Mouse (Mus musculus): ENCODE data around the gene Ahdc1. TPM values are rescaled to one million over a fixed set of nuclear protein-coding genes. Genes with fewer than 3 reads are reported as not detected.

The Ahdc1 gene
- total RNA-seq, 4 experiments from 2014 or later: 99.1 to 116 (median 106) TPM

DNA sequence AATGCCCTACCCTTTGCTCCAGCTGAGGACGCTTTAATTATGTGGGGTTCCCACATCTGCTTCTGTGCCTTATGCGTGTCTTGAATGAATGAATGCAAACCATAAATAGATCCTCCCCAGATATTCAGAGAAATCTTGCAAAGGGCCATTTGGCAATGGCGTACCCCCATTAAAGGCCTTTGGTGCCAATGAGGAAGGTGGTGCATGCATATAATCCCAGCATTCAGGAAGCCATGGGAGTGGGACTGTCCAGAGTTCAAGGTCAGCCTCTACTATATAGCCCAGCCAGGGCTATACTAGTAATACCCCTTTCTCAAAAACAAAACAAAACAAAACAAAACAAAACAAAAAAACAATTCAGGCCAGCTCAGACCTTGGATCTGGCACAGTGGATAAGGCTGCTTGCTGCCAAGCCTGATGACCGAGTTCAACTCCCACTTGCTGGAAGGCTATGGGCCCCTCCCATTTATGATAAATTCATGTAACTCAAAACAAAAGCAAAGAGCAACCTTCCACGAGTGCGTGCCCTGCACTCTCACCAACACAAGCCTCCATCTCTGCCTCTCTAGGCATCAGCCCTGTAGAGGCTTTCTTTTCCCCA, 107.8 kb downstream of the Ahdc1 start:
- DNase-seq (ENCODE audit: low spot score in 2 of 2): no peak

DNA sequence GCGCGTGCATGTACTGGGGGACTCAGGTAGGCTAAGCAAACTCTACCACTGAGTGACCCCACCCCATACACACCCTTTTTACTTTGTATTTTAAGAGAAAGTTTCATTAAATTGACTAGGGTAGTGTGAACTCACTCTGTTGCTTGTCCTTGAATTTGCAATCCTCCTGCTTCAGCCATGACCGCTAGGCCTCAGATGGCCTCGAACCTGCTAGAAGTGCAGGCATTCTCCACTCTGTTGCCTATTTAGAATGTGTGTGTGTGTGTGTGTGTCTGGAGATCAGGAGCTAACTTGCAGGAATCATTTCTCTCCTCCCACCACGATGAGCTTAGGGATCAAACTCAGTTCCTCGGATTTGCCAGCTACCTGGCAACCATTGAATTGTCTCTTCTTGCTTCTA, 108.5 kb downstream of the Ahdc1 start:
- no peak for DNase-seq (ENCODE audit: low spot score in 2 of 2)

DNA sequence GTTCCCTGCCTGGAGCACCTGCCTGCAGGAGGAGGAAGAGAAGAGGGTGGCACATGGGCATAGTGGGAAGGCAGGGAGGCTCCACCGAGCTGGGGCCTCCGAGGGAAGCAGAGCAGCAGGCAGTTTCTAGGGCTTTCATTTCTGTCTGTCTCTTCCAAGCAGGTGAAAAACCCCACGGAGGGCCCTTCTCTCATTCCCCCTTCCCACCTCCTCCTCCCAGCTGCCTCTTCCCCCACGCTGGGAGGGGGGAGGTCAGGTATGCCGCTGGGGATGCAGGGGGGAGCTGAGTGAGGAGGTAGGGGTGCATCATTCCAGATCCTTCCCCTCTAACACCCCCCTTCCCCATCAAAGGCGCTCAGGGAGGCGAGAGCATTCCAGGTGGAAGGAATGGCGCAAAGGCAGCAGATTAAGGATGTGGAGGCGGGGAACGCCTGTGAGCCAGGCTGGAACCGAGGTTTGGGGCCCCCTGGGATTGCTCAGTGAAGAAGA, 109.8 kb downstream of the Ahdc1 start:
- no peak for DNase-seq (ENCODE audit: low spot score in 2 of 2)

DNA sequence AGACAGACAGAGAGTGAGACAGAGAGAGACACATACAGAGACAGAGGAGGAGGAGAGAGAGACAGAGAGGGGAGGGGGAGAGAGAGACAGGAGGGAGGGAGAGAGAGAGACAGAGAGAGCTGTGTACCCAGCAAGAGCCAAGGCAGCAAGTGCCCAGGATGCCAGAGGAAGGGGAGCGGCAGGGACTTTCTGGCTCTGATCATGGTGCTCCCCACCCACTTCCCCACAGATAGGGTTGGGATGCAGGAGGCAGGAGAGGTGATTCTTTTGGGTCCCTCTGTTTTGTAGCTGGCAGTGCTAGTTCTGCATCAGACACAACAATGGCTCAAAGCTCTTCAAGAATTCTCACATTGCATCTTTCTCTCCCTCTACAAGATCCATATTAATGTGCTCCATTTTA, 110.4 kb downstream of the Ahdc1 start:
- no peak for DNase-seq (ENCODE audit: low spot score in 2 of 2)

DNA sequence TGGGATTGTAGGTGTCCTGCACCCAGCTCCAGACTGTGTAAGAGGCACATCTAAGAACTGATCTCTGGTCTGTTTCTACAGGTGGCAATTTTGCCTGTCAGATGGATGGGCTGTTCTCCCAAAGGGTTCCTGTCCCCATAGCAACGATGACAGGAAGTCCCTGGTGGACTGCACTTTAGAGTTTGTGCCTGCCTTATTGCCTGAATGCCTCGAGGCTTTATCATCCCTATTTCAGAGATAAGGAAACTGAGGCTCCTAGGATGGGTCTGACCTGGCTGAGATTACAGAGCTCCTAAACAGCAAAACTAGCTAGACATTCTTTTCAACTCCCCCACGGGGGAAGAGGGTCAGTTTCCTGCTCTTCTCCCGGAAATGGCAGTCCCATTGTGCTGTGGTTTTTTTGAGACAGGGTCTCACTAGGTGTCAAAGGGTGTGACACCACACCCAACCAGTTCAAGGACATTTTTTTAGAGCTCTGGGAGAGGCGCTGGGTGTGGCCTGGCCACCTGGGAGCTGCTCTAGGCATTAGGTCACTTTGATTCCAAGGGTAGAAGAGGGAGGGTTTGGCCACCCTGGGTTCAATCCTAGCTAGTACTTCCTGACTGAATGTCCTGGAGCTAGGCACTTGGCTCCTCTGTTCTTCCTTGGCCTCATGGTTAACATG, 111.0 kb downstream of the Ahdc1 start:
- DNase-seq (ENCODE audit: low spot score in 2 of 2): no peak

DNA sequence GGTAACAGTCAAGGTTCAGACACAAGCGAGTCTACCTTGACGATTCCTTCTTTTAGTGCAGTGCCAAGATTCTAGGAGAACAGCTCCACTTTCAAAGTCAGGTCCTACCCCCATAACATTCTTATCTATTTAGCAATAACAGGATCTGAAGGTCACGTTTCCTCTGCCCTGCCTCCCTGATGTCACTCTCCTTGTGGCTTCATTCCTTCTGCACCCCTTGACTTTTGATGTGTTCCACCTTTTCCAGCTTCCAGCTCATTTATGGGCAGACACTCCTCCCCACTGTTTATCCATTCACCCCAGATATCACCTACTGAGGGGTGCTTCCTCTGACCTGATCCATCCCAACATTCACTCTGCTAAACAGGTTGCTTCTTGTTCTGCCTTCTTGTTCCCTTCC, 116.0 kb downstream of the Ahdc1 start:
- DNase-seq (ENCODE audit: low spot score in 2 of 2): no peak

Other genes starting within 250 kb of the Ahdc1 start
- gene Rpa2, start 242.9 kb upstream of the Ahdc1 start, total RNA-seq (2022): 10 to 100 TPM; 13.3 to 15.7 (median 15.1) TPM
- gene Themis2, start 214.9 kb upstream of the Ahdc1 start, total RNA-seq (2022): 1 to 10 TPM in 2 of 4 experiments, under 1 TPM in 2; 0.62 to 3.9 (median 1.6) TPM
- 10 to 100 TPM; 37.9 to 43.2 (median 40.3) TPM for gene Ppp1r8, start 168.1 kb upstream of the Ahdc1 start, total RNA-seq (2022)
- gene Stx12, start 126.8 kb upstream of the Ahdc1 start, total RNA-seq (2022): 100 to 1,000 TPM in 2 of 4 experiments, 10 to 100 TPM in 2; 97.1 to 116 (median 106) TPM
- 10 to 100 TPM; 47.4 to 67.7 (median 53.2) TPM for gene Fam76a, start 88.7 kb upstream of the Ahdc1 start, total RNA-seq (2022)
- gene Fgr, start 37.2 kb upstream of the Ahdc1 start, total RNA-seq (2022): 1 to 10 TPM in 2 of 4 experiments, under 1 TPM in 1, not detected in 1; 0.19 to 3.9 (median 3.4) TPM
- gene Wasf2, start 119.2 kb downstream of the Ahdc1 start, total RNA-seq (2022): 10 to 100 TPM; 35.7 to 48.2 (median 46.7) TPM
- gene Cd164l2, start 200.9 kb downstream of the Ahdc1 start, total RNA-seq (2022): 1 to 10 TPM; 3.3 to 4.3 (median 3.9) TPM
- gene Gpr3, start 201.3 kb downstream of the Ahdc1 start, total RNA-seq (2022): 1 to 10 TPM; 4.3 to 8.0 (median 6.5) TPM
- 1 to 10 TPM; 4.8 to 6.1 (median 5.8) TPM for gene Map3k6, start 229.6 kb downstream of the Ahdc1 start, total RNA-seq (2022)